Mouse (Mus musculus): ENCODE results near the gene Plxdc1.
"Not testable (repeated sequence)": the region's sequence is repeated elsewhere in the genome, so short reads cannot be mapped to it uniquely, and the experiment has no call there.

The Plxdc1 gene

GRCm38 (mm10) chr11:97955146-97955902 is 30.9 kb downstream of the Plxdc1 start:
- no peak for DNase-seq (ENCODE audit: low spot score)

GRCm38 (mm10) chr11:97954469-97955141 is 31.6 kb downstream of the Plxdc1 start:
- DNase-seq (ENCODE audit: low spot score) = no peak

- no peak for DNase-seq (ENCODE audit: low spot score)
These were observed 32.3 kb downstream of the Plxdc1 start for GRCm38 (mm10) chr11:97953939-97954275.

GRCm38 (mm10) chr11:97953179-97953938 is 32.9 kb downstream of the Plxdc1 start:
- no peak for DNase-seq (ENCODE audit: low spot score)

DNA sequence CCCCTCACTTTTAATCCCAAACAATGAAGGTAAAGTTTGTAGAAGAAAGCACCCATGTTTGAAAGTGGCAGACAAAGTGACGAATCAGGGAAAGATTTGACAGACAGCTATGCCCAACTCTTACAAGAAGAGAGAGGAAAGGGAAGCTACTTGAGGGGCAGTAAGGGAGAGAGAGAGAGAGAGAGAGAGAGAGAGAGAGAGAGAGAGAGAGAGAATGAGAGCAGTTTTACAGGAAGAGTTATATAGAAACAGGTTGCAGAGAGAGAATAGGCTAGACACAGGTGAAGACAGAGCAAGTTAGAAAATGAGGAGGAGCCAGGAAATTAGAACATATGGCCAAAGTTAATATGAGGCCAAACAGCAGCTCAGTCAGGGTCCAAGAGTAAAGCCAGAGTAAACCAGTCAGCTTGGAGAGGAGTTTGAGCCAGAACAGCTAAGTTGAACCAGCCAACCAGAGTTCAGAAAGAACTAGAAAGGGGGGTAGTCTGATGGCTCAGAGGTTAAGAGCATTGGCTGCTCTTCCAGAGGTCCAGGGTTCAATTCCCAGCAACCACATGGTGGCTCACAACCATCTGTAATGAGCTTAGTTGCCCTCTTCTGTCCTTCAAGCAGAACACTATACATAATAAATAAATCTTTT is 33.8 kb downstream of the Plxdc1 start:
- no peak for DNase-seq (ENCODE audit: low spot score)

DNA sequence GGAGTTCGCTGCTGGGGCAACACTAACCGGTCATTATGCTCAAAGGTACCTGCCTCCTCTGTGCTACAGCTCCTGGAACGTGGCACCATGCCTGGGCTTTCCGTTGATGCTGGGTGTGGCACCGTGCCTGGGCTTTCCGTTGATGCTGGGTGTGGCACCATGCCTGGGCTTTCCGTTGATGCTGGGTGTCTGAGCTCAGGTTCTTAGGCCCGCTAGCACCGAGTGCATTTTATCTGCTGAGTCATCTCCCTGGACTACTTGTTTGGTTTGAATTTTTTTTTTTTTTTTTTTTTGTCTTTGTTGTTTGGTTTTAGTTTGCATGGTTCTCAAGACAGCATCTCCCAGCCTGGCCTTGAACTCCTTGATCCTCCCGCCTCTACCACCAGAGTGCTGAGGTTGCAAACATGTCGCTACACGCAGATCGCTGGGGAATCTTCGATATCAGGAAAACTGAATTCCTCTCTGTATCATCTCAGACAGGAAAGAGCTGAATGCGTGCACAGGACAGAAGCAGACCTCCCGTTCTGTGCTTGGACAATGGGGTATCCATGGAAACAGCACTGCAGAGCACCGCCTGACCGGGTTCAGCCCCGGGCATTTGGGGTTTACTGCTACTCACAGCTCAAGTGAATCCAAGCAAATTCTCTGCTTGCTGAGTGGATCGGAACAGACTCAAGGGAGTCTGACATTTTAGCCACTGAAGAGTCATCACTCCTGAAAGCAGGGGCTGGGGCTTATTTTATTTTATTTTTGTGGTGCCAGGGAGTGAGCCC is 36.4 kb downstream of the Plxdc1 start:
- no peak for DNase-seq (ENCODE audit: low spot score)

- no peak for DNase-seq (ENCODE audit: low spot score)
These were observed 38.8 kb downstream of the Plxdc1 start for GRCm38 (mm10) chr11:97947426-97947825.

GRCm38 (mm10) chr11:97945738-97946289 is 40.4 kb downstream of the Plxdc1 start:
- not testable (repeated sequence) for DNase-seq (ENCODE audit: low spot score)

- DNase-seq (ENCODE audit: low spot score) = no peak
These were observed 41.2 kb downstream of the Plxdc1 start for GRCm38 (mm10) chr11:97945031-97945430.

GRCm38 (mm10) chr11:97943256-97943655 is 43.0 kb downstream of the Plxdc1 start:
- DNase-seq (ENCODE audit: low spot score) = no peak

- DNase-seq (ENCODE audit: low spot score) = no peak
These were observed 43.7 kb downstream of the Plxdc1 start for GRCm38 (mm10) chr11:97942420-97943111.

DNA sequence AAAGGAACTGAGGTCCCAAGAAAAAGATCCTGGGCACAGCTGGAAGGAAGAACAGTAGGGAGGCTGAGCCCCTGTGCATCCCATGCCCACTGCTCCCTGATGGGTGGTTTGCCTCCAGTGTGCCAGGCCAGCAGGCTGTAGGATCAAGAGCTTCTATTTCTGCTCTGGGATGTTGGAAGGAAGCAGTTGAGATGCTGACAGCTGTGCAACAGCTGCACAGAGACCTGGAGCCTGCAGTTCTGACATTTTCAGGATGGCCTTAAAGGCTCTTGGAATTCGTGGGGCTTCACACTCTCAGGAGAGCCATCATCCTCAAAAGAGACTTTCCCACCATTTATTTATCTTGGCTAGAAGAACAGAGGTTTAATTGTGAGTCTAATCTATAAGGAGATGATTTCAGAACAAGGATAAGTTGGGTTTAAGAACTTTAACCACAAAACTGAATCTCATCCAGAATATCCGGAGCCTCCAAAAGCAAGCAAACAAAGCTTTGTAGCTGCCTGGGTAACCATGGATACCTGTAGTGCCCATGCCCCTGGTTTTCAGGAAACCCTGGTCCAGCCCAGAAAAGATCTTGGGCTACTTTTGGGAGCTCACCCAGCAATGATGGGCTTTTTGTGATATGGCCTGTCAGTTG is 48.7 kb downstream of the Plxdc1 start:
- DNase-seq (ENCODE audit: low spot score) = no peak

GRCm38 (mm10) chr11:97936758-97937157 is 49.5 kb downstream of the Plxdc1 start:
- no peak for DNase-seq (ENCODE audit: low spot score)

GRCm38 (mm10) chr11:97935913-97936575 is 50.2 kb downstream of the Plxdc1 start:
- no peak for DNase-seq (ENCODE audit: low spot score)

DNA sequence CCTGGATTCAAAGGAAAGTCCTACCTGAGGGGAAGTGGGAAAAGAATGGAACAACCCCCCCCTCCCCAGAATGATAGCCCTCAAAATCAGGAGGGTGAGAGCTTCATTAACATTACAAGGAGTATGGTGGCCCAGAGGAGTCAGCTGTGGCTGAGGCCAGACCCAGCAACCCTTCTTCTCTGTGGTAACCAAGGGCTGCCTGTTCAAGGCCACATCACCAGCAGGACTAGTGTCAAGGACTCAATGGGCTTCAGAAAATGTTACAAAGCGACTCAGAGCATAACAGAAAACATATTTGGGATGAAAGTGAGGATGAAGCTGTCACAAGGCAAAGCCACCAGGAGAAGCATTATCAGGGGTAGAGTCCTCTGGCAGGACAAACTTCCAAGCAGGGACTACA is 52.7 kb downstream of the Plxdc1 start:
- no peak for DNase-seq (ENCODE audit: low spot score)

DNA sequence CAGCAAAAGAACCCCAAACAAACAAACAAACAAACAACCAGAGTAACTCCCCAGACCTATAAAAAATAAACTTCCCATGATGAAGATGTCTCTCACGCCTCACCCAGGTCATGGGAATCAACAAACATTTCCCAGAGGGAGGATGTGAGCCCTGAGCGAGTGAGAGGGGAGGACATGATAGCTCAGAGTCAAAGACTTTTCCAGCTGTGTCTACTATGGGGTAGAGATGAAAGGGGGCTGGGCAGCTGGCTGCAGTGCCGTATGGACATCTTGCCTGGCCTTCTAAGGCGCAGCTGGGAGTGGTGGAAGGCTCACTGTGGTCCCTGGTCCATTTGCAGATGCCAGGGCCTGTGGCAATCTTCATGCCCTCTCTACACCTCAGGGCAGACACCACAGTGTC is 57.3 kb downstream of the Plxdc1 start:
- DNase-seq (ENCODE audit: low spot score) = no peak

DNA sequence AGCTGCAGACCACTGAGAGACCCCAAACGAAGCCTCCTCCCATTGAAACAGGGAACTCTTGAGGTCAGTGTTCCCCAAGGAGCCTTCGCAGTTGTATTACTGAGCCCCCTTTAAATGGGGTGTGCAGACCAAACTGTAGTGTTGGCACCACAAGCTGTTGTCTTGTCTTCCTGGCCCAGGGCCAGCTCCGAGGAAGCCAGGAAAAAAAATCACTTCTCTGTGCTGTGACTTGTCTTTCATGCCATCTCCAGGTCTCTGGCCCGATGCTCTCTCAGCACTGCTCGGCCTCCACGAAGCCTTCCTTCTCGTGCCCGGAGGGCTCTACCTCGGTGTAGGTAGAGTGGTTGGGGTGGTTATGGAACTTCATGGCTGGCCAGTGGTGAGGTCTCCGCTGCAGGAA is 62.0 kb downstream of the Plxdc1 start:
- DNase-seq (ENCODE audit: low spot score) = no peak

- DNase-seq (ENCODE audit: low spot score) = no peak
These were observed 62.6 kb downstream of the Plxdc1 start for GRCm38 (mm10) chr11:97923639-97924038.

- no peak for DNase-seq (ENCODE audit: low spot score)
These were observed 70.2 kb downstream of the Plxdc1 start for GRCm38 (mm10) chr11:97915974-97916503.
